Mouse (Mus musculus) bone marrow macrophage, adult 2 months (primary cell): ENCODE measurements around the gene D17H6S53E.

Experiments used
- CTCF ChIP-seq: IDR thresholded peaks from 2 replicates; pipeline ENCODE4 v1.5.1; 2012; ENCODE audit warnings: low read depth, mild to moderate bottlenecking, low read length, moderate library complexity
- POLR2A ChIP-seq: IDR thresholded peaks from 2 replicates; pipeline ENCODE4 v1.6.1; 2012; ENCODE audit warnings: mild to moderate bottlenecking, low read depth, low read length, borderline replicate concordance

DNA sequence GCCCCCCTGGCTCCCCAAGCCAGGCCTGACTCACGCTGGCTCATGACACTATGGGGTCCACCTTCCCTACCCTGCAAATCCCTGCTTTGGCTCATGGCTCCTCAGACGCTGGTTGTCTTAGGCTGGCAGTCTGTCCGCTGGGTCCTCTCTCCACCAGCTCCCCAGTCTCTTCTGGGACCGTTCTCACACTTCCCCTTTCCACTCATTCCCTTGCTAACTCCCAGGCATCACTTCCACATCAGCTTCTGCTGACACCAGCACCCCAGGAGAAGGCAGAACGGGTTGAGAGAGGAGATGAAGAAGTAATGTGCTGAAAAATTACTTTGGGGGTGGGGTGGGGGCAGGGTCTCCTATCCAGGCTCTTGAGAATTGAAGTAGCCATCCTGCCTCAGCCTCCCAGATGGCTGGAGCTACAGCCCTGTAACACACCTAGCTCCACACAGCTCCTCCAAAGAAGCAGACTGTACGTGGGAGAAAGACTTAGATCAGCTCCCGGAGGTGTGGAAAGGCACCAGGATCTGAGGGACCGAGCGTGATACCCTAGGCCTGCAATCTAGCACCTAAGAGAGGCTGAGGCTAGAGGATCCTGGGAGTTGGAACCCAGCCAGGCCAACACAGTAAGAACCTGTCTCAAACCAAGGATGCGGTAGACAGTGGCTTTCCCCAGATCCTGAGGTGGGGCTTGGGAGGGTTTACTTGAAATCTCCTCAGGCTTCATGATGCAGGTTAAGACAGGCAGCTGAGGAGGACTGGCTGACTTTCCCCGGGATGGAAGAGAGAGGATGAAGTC is 46.5 kb downstream of the D17H6S53E start:
- TF ChIP-seq CTCF (peak; percentile 17; the same call in 1 of the 2 replicates), POLR2A (no peak)
